Mouse (Mus musculus): ENCODE measurements around the gene Coro2b. TPM values are rescaled to one million over a fixed set of nuclear protein-coding genes. Genes with fewer than 3 reads are reported as not detected.

Coro2b gene
- polyA plus RNA-seq (2015; fragmentation: Illumina TruSeq; extraction: RNeasy Lipid Tissue Mini Kit (QIAGEN cat#74804); ENCODE audit: insufficient read depth, low replicate concordance), result 2.3 TPM

DNA sequence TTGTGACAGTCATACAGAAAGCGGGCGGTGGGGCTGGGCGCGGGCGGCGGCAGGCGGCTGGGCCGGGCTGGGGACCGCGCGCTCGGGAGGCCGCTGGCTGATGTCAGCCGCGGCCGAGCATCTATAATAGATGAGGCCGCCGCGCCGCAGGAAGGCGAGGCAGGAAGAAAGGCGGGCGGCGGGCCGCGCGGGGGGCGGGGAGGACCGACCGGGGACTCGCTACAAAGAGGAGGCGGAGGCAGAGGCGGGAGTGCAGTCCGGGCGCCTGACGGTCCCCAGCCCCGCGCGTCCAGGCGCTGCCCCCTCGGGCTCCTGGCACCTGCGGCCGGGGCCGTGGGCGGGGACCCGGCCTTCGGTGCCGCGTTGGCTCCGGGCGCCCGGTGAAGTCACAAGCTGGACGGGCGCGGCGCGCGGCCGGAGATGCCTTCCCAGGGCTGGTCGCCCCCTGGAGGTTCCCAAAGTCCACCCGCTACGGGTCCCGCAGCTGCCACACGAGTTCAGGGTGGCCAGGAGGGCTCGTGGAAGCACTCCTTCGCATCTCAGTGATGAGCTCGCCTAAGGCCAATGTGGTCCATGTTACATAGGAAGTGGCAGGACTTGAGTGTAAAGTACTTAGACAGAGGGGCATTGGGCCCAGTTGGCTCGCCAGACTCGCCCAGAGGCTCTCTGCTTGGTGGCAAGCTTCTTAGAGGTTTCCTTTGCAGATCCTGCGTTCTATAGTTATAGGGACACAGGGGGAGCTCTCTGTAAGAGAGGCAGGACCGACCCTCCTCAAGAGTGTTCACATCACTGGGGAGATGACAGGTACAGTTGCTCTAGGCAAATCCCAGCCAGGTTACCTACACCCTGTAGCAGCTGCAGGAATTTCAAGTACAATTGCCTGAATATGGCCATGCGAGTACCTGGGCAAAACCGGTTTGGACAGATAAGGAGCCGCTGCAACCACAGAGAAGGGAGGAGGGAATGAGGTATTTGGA, at the start of gene Coro2b:
Gene Coro2b, minus strand, starts transcription at position 390 of the 977 bp plus-strand sequence.

Other genes starting within 250 kb of the Coro2b start
- gene Anp32a, start 195.8 kb downstream of the Coro2b start, polyA plus RNA-seq (2015; fragmentation: Illumina TruSeq; extraction: RNeasy Lipid Tissue Mini Kit (QIAGEN cat#74804); ENCODE audit: insufficient read depth, low replicate concordance), result 841 TPM
- gene Itga11, start 140.8 kb upstream of the Coro2b start, polyA plus RNA-seq (2015; fragmentation: Illumina TruSeq; extraction: RNeasy Lipid Tissue Mini Kit (QIAGEN cat#74804); ENCODE audit: insufficient read depth, low replicate concordance), result 1.1 TPM